Mouse (Mus musculus) embryonic facial prominence, embryonic 13.5 days (tissue): ENCODE data around the gene Drg1. TPM values are rescaled to one million over a fixed set of nuclear protein-coding genes. Genes with fewer than 3 reads are reported as not detected.

Experiments used
- ATAC-seq: fragments of 200-750 bp; cut with Nextera tagmentation; 2 replicates; pipeline ENCODE4 v1.8.0; 2017; ENCODE audit warnings: low read depth; ENCODE audit not compliant: insufficient number of reproducible peaks, insufficient read depth, low FRiP score, low TSS enrichment
- H3K27ac ChIP-seq: fragments of 300-500 bp; sonication (generic); 2 replicates; pipeline ENCODE4 v1.5.1; 2015; ENCODE audit warnings: moderate library complexity, mild to moderate bottlenecking, inconsistent platforms
- H3K27me3 ChIP-seq: fragments of 300-500 bp; sonication (generic); 2 replicates; pipeline ENCODE4 v1.6.1; 2015; ENCODE audit warnings: mild to moderate bottlenecking, inconsistent platforms
- H3K36me3 ChIP-seq: fragments of 300-500 bp; sonication (generic); 2 replicates; pipeline ENCODE4 v1.6.1; 2015; ENCODE audit warnings: mild to moderate bottlenecking, inconsistent platforms
- H3K4me1 ChIP-seq: fragments of 300-500 bp; sonication (generic); 2 replicates; pipeline ENCODE4 v1.6.1; 2015; ENCODE audit warnings: inconsistent platforms
- H3K4me2 ChIP-seq: fragments of 300-500 bp; sonication (generic); 2 replicates; pipeline ENCODE4 v1.6.1; 2015; ENCODE audit warnings: moderate library complexity, mild to moderate bottlenecking, inconsistent platforms
- H3K4me3 ChIP-seq: fragments of 300-500 bp; sonication (generic); 2 replicates; pipeline ENCODE4 v1.5.1; 2015; ENCODE audit warnings: mild to moderate bottlenecking, inconsistent platforms
- H3K9ac ChIP-seq: fragments of 300-500 bp; sonication (generic); 2 replicates; pipeline ENCODE4 v1.6.1; 2015; ENCODE audit warnings: mild to moderate bottlenecking, inconsistent platforms
- H3K9me3 ChIP-seq: fragments of 300-500 bp; sonication (generic); 2 replicates; pipeline ENCODE4 v1.6.1; 2016; ENCODE audit warnings: inconsistent platforms
- WGBS: fragments of 180-500 bp; shearing (Covaris S2); methylation state at CpG from one replicate; pipeline ENCODE4 v1.1.7; 2015; ENCODE audit warnings: mixed read lengths; 5-methylcytosine and 5-hydroxymethylcytosine counted together
- polyA plus RNA-seq: library from polyadenylated mRNA; unstranded; fragments of >200 nt; fragmentation: Nextera tagmentation; extraction: Ambion mirVana; gene quantifications from 2 replicates; pipeline ENCODE4 v1.2.1, GENCODE M21; 2015

Gene Drg1
- polyA plus RNA-seq, 1 experiment from 2014 or later = 214 TPM

DNA sequence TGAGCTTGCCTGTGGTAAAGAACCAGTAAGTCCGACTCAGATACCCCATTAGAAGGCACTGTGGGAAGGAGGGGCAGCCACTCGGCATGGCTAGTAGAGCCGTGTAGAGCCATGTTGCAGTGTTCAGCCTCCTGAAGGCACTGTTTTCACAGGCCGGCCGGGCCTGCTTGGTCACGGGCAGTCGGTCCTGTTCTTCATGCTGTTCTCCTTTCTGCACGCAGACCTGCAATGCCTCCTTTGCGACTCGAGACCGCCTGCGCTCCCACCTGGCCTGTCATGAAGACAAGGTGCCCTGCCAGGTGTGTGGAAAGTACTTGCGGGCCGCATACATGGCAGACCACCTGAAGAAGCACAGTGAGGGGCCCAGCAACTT lies 32.6 kb upstream of the Drg1 start:
- Histone ChIP-seq H3K4me1 (peaks cover 37% of the 10 kb centered on the region), H3K36me3 (peaks cover 98% of the 10 kb centered on the region), H3K27ac (no peak overlapping the region), H3K27me3 (no peaks in the 10 kb centered on the region), H3K9ac (no peak overlapping the region), H3K4me3 (no peak overlapping the region), H3K4me2 (no peak overlapping the region), H3K9me3 (no peaks in the 10 kb centered on the region)
- ATAC-seq = no peak
- WGBS = 89% methylated on average over 14 of the region's 14 CpGs

DNA sequence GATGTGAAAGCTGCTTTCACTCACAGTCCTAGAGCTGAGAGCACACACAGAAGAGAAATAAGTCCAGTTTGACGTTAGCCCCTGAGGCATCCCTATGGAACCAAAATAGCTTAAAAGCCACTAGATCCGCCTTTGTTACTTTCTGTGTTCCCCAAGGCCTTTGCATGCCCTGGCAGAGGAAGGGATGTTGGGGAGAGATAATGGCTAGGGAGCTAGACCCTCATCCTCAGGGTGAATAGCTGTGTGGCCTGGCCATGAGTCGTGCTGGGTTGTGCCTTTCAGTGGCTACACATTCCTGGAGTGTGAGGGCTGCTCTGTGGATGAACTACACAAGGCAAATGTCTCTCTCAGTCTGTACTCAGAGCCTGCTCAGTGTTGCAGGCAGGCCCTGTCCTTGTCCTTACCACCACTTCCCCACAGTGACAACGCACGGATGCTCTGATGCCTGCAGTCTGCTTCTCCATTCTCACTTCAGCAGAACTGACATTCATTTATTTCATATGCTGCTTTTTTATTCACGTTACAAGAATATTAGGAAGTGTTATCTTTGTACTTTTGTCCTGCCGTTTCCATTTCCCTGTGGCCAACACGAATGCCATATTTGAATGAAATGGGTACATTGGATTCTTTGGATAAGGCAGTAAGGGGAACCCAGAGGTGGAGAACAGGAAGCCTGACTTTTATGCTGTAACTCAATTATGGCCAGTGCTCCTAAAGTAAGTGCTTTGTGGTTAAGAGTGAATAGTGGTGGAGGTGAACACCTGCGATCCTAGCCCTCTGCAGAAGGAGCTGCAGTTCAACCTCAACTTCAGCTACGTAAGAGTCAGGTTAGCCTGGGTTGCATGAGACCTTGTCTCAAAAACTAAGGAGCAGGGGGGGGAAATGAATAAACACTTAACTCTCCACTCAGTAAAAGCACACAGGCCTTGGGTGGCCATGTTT lies 31.9 kb upstream of the Drg1 start:
- Histone ChIP-seq H3K9me3 (no peaks in the 10 kb centered on the region), H3K4me2 (no peak overlapping the region), H3K9ac (0 out of 2 replicates have a peak overlapping the region, but pooled peaks have one; percentile 21), H3K27ac (no peak overlapping the region), H3K27me3 (no peaks in the 10 kb centered on the region), H3K4me3 (no peak overlapping the region), H3K4me1 (peaks cover 43% of the 10 kb centered on the region), H3K36me3 (peaks cover 98% of the 10 kb centered on the region)
- 84% methylated on average over 10 of the region's 10 CpGs for WGBS
- no peak for ATAC-seq

DNA sequence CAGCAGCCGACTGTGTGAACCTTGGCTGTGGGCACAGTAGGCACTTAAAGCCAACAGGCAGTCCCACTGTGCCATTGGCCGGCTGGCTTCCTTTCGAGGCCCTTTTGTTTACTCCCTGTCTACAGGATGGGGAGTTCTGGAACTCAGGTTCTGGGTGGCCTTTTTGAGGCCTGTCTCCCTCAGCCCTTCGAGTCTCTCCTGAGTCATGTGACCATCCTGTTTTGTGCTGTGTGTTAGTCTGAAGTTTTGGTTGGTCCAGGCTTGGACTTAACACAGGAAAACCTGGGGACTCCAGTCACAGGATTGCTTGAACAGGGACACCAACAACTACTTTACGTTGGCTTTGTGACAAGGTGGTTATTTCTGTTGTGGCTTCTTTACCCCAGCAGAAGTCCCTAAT lies 29.8 kb upstream of the Drg1 start:
- WGBS = 68% methylated on average over 5 of the region's 5 CpGs
- H3K9ac ChIP-seq = 0 out of 2 replicates have a peak overlapping the region, but pooled peaks have one; percentile 49

DNA sequence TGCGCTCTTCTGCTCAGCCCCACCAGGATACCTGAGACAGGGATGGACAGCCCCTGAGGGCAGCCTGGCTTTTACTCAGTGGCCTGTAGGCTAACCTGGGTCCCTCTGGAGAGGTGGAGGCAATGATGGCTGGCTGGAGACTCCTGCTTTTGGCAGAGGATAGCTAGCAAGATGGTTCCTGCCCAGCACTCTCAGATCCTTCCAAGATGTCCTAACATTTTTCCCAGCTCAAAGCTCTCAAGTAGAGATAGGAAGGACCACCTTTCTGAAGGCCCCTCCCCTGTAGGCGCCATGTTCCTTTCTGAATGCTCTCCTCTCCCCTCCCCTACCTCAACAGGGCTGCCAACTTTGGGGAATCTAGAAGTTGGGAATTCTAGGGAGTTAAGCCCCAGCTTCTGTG lies 28.4 kb upstream of the Drg1 start:
- Histone ChIP-seq H3K4me2 (peak overlapping the region; percentile 99), H3K36me3 (peaks cover 71% of the 10 kb centered on the region), H3K9me3 (no peaks in the 10 kb centered on the region), H3K4me1 (peaks cover 50% of the 10 kb centered on the region), H3K4me3 (0 out of 2 replicates have a peak overlapping the region, but pooled peaks have one; percentile 9), H3K27me3 (no peaks in the 10 kb centered on the region), H3K27ac (no peak overlapping the region), H3K9ac (peak overlapping the region; percentile 99; the same call in 1 of the 2 replicates)
- ATAC-seq = no peak
- WGBS = 94% methylated on average over 2 of the region's 2 CpGs

More for the DNA sequence above, 29.8 kb upstream of the Drg1 start:
- peaks cover 48% of the 10 kb centered on the region for H3K4me1 ChIP-seq
- peaks cover 83% of the 10 kb centered on the region for H3K36me3 ChIP-seq
- H3K27ac ChIP-seq = no peak overlapping the region
- no peaks in the 10 kb centered on the region for H3K27me3 ChIP-seq
- ATAC-seq = no peak
- no peak overlapping the region for H3K4me3 ChIP-seq
- no peaks in the 10 kb centered on the region for H3K9me3 ChIP-seq
- no peak overlapping the region for H3K4me2 ChIP-seq

DNA sequence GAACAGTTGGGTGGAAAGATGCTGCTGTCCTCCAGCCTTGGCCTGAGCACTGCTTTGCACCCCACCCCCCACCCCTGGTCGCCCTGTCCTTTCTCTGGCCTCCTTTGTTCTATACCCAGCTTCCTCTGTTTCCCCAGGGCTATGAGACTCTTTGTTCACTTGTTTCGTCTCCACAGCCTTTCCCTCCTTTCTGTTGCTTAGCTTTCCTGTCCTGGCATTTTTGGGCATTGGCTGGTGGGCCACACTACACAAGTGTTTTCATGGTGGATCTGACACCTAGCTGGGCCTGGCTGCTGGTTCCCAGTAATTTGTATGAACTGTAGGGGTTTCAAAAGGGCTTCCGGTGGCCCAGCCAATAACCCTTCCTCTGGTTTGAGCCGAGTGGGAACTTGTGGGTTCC lies 27.1 kb upstream of the Drg1 start:
- peak overlapping the region; percentile 79 for H3K4me3 ChIP-seq
- peaks cover 58% of the 10 kb centered on the region for H3K36me3 ChIP-seq
- peak overlapping the region; percentile 99 for H3K4me2 ChIP-seq
- no peaks in the 10 kb centered on the region for H3K9me3 ChIP-seq
- ATAC-seq = no peak
- WGBS = 31% methylated on average over 4 of the region's 4 CpGs
- H3K27ac ChIP-seq = peak overlapping the region; percentile 100
- peaks cover 50% of the 10 kb centered on the region for H3K4me1 ChIP-seq
- H3K27me3 ChIP-seq = no peaks in the 10 kb centered on the region
- H3K9ac ChIP-seq = peak overlapping the region; percentile 99

DNA sequence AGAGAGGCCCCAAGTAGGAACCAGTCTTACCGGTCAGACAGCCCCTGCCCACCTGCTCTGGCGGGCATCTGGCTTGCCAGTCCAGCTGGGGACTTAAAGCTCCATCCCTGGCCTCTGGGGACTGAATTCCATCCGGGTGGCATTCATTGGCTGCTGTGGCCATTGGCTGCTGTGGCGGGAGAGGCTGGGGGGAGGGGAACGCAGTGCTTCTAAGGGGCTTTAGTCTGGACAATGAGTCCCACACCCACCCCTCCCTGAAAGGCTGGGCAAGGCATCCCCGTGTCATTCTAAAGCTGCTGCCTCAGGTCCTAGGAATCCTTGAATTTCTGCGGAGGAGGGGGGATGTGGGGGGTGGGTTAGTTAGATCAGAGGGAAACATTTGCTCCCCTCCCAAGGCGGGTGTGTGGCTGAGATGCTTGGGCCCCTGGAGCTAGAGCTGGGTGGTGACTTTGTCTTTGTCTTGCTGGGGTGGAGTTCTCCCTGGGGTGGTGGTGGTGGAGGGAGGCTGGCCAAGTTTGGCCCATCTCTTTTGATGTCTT lies 26.6 kb upstream of the Drg1 start:
- peaks cover 53% of the 10 kb centered on the region for H3K36me3 ChIP-seq
- no peak for ATAC-seq
- H3K4me3 ChIP-seq = peak overlapping the region; percentile 79
- no peaks in the 10 kb centered on the region for H3K27me3 ChIP-seq
- peak overlapping the region; percentile 100 for H3K27ac ChIP-seq
- peak overlapping the region; percentile 99 for H3K4me2 ChIP-seq
- no peaks in the 10 kb centered on the region for H3K9me3 ChIP-seq
- peak overlapping the region; percentile 99 for H3K9ac ChIP-seq
- WGBS = 2% methylated on average over 8 of the region's 8 CpGs
- peaks cover 56% of the 10 kb centered on the region for H3K4me1 ChIP-seq

DNA sequence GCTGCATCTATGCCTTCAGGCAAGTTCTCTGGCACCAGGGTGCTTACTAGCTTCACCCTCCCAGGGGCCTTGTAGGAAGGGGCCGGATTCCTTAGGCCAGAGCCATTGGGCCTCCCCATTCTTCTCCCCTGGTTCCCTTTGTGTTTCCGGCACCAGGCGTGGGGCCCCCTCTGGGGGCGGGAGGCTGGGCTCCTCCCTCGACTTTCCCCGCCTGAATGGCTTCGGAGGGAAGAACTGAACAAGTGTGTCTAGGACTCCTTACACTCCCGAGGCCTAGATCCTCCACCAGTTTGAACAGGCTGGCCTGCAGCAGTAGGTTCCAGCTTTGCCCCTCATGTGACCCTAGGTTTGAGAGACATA lies 25.8 kb upstream of the Drg1 start:
- Histone ChIP-seq H3K4me2 (peak overlapping the region; percentile 99), H3K4me3 (peak overlapping the region; percentile 79), H3K4me1 (peaks cover 57% of the 10 kb centered on the region), H3K9me3 (no peaks in the 10 kb centered on the region), H3K36me3 (peaks cover 45% of the 10 kb centered on the region), H3K9ac (peak overlapping the region; percentile 99), H3K27me3 (no peaks in the 10 kb centered on the region), H3K27ac (peak overlapping the region; percentile 100)
- under 1% methylated on average over 8 of the region's 8 CpGs for WGBS
- ATAC-seq = no peak

DNA sequence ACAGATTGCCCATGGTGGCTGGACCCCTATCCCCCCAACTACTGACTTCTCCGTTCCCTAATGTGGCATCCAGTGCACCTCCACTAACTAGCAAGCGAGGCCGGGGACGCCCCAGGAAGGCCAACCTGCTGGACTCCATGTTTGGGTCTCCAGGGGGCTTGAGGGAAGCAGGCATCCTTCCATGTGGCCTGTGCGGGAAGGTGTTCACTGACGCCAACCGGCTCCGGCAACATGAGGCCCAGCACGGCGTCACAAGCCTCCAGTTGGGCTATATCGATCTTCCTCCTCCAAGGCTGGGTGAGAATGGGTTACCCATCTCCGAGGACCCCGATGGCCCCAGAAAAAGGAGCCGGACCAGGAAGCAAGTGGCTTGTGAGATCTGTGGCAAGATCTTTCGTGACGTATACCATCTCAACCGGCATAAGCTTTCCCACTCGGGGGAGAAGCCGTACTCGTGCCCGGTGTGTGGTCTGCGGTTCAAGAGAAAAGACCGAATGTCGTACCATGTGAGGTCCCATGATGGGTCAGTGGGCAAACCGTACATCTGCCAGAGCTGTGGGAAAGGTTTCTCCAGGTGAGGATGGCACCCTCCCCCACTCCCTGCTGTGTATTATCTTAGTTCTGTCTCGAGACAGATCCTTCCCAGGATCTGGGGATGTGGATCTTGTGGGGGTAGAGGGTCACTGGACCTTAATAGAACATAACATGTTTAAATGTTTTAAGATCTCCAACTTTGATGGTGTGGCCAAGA lies 25.3 kb upstream of the Drg1 start:
- Histone ChIP-seq H3K27ac (peak overlapping the region; percentile 100), H3K36me3 (peaks cover 40% of the 10 kb centered on the region), H3K4me2 (peak overlapping the region; percentile 99), H3K9ac (peak overlapping the region; percentile 99), H3K4me3 (peak overlapping the region; percentile 79), H3K27me3 (no peaks in the 10 kb centered on the region), H3K9me3 (no peaks in the 10 kb centered on the region), H3K4me1 (peaks cover 52% of the 10 kb centered on the region)
- no peak for ATAC-seq
- under 1% methylated on average over 26 of the region's 26 CpGs for WGBS

DNA sequence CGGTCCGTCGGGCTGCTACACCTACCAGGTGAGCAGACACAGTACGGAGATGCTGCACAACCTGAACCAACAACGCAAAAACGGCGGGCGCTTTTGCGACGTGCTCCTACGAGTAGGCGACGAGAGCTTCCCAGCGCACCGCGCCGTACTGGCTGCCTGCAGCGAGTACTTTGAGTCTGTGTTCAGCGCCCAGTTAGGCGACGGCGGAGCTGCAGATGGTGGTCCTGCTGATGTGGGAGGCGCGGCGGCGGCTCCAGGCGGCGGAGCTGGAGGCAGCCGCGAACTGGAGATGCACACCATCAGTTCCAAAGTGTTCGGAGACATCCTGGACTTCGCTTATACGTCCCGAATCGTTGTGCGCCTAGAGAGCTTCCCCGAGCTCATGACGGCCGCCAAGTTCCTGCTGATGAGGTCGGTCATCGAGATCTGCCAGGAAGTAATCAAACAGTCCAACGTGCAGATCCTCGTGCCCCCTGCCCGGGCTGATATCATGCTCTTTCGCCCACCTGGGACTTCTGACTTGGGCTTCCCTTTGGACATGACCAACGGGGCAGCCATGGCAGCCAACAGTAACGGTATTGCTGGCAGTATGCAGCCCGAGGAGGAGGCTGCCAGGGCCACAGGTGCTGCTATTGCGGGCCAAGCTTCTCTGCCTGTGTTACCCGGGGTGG lies 24.6 kb upstream of the Drg1 start:
- WGBS = under 1% methylated on average over 50 of the region's 50 CpGs
- Histone ChIP-seq H3K36me3 (peaks cover 33% of the 10 kb centered on the region), H3K4me1 (peaks cover 45% of the 10 kb centered on the region), H3K4me2 (peak overlapping the region; percentile 99), H3K9me3 (no peaks in the 10 kb centered on the region), H3K4me3 (peak overlapping the region; percentile 79), H3K27ac (peak overlapping the region; percentile 100), H3K9ac (peak overlapping the region; percentile 99), H3K27me3 (no peaks in the 10 kb centered on the region)
- no peak for ATAC-seq

DNA sequence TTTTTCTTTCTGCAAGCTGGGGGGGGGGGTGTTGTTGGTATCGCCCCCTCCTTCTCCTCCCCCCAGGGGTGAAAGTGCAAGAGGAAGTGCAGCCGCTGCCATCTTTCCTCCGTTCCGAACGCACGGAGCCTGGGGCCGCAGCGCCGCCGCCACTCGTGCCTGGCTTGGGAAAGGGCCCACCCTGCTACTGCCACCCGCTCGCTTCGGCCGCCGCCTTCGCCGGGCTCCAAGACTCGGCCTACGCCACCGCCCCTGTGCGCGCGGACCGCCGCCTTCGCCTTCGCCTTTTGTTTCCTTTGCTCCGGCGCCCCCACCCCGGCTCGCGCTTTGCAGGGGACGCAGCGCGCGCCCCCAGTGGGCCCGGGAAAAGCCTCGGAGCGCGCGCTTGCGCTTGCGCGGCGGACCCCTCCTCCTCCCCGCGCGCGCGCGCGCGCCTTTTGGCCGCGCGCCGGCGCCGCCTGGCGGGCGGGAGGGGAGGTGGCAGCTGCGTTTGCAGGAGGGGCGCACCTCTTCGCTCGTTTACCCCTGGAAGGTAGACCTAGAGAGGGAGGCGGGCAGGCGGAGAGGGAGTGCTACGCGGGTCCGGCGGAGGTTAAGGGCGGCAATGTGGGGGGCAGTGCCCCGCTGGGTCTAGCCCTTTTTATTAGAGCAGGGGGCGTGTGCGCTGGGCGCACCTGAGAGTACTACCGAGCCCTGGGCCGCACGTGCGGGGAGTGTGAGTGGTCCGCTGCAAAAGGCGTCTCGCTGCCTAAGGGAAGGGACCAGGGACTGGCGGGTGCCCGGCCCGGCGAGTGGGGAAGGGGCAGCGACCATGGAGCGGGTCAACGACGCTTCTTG lies 23.8 kb upstream of the Drg1 start:
- Histone ChIP-seq H3K4me2 (peak overlapping the region; percentile 99), H3K36me3 (peaks cover 26% of the 10 kb centered on the region), H3K27me3 (no peaks in the 10 kb centered on the region), H3K27ac (peak overlapping the region; percentile 100), H3K4me3 (peak overlapping the region; percentile 79), H3K9ac (peak overlapping the region; percentile 99), H3K4me1 (peaks cover 37% of the 10 kb centered on the region), H3K9me3 (no peaks in the 10 kb centered on the region)
- peak; percentile 60 for ATAC-seq
- under 1% methylated on average over 89 of the region's 92 CpGs for WGBS
